Mouse (Mus musculus): ENCODE measurements around the gene Zfp710.

GRCm38 (mm10) chr7:80072297-80072696, 47.7 kb downstream of the Zfp710 start:
- TF ChIP-seq CTCF (IDR thresholded peaks at IDR 0.05; ENCODE audit: control insufficient read depth, insufficient read depth, insufficient replicate concordance, low read depth, low read length) (no peak), POLR2A (IDR thresholded peaks at IDR 0.05; ENCODE audit: control insufficient read depth, low read depth, low read length) (no peak)
